Mouse (Mus musculus): ENCODE results near the gene Lancl1.

DNA sequence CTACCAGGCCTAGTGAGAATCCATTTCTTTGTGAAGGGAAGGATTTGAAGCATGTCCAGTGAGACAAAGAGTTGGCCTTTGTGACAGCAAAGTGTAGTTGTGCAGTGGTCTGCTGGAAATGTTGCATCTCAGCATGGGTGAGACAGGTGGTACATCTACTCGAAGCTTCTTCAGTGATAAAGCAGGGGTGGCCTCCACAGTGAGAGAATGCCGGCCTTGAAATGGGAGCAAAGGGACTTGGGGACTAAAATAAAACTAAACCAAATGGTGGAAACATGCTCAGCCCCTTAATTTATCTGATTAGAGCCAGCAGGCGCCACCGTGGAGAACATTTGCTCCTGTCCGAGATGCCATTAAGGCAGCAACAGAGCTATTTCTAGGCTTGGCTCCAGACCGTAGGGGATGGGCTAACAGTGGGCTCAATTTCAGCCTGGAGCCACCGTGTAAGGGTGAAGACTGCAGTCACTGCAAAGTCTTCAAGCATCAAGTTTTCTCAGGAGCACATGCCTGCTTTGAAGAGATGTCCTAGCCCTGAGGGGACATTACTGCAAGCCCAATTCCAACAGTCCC, 53.5 kb downstream of the Lancl1 start:
- TF ChIP-seq CTCF (IDR thresholded peaks at IDR 0.05; ENCODE audit: low read depth, low read length) (no peak), GATA1 (IDR thresholded peaks at IDR 0.05; ENCODE audit: borderline replicate concordance, low read length) (no peak), TAL1 (conservative IDR thresholded peaks at IDR 0.05; ENCODE audit: low read depth, low read length) (no peak), GATA2 (IDR thresholded peaks at IDR 0.05; ENCODE audit: borderline replicate concordance, low read depth, low read length) (no peak)

All from G1E (cell line).